Mouse (Mus musculus): ENCODE data around the gene Gabpb2. TPM values are rescaled to one million over a fixed set of nuclear protein-coding genes. Genes with fewer than 3 reads are reported as not detected.

Gene Gabpb2
- total and polyA plus RNA-seq, 3 experiments: 8.6 to 14.1 (median 13.5) TPM

DNA sequence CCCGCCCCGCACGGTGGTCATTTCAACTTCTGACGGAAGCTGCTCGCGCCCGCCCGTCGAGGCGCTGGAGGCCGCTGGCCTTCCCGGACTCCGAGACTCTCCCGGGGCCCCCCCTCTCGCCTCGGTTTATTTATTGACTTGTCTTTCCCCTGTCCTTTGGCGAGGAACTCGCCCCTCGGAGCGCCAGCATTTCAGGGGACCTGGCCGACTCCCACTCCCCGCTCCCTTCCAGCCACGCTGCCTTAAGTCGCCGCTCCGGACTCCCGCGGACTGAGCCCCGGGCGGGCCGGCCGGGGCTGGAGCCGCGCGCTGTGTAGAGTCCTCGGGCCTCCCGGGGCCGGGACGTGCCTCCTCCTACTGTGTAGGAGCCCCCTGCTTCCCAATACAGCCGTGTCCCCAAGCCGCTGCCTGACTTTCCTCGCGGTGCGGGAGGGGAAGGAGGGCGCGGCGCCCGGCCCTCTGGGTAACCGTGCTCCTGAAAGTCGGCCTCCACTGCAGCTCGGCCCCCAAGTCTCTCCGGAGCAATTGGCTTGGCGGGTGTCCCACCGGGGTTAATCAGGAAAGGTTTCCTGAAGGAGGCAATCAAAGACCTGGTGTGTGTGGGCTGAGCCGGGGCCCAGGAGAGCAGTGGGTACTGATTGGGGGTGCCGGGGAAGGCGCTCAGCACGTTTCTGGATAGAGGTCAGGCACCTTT is 44.3 kb downstream of the Gabpb2 start:
- DNase-seq: peak; percentile 29 to 55
- Histone ChIP-seq H3K36me3 (ENCODE audit: control insufficient read depth, insufficient read depth, low read length) (no peaks in the 10 kb centered on the region), H3K4me3 (peak overlapping the region; percentile 46), H3K9ac (ENCODE audit: low read depth, low read length) (peak overlapping the region; percentile 63), H3K27me3 (ENCODE audit: control insufficient read depth, insufficient read depth, low read length) (no peaks in the 10 kb centered on the region; the same call in 1 of the 2 replicates), H3K79me2 (replicated peaks; ENCODE audit: control insufficient read depth, insufficient read depth, low read length) (no peaks in the 10 kb centered on the region), H3K27ac (no peak overlapping the region), H3K4me1 (ENCODE audit: control insufficient read depth, insufficient read depth, low read length) (no peaks in the 10 kb centered on the region)
- intact Hi-C loops (cut with DNase I): no loop called here
- 15% methylated on average over 52 of the region's 58 CpGs for WGBS
- TF ChIP-seq POLR2A (IDR thresholded peaks at IDR 0.05; ENCODE audit: insufficient read depth, low read depth, low read length) (no peak), CTCF (IDR thresholded peaks at IDR 0.05) (no peak), EP300 (IDR thresholded peaks at IDR 0.05; ENCODE audit: insufficient read depth, low read depth, low read length) (no peak)

DNA sequence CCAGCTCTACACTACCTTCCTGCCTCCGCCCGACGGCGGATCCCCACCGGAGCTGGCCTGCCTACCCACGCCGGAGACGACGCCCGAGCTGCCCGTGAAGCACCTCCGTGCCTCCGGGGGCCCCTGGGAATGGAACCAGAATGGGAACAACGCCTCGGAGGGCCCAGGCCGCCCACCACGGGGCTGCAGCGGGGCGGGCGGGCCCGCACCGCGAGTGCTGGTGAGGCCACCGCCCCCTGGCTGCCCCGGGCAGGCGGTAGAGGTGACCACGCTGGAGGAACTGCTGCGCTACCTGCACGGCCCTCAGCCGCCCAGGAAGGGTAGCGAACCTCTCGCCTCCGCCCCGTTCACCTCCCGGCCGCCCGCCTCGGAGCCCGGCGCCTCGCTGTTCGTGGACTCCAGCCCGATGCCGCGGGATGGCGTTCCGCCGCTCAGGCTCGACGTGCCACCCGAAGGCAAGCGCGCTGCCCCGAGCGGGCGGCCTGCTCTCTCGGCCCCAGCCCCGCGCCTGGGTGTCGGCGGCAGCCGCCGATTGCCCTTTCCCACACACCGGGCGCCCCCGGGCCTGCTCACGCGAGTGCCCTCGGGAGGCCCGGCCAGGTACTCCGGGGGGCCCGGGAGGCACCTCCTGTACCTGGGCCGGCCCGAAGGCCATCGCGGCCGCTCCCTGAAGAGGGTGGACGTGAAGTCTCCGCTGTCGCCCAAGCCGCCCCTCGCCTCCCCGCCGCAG is 45.0 kb downstream of the Gabpb2 start:
- no peaks in the 10 kb centered on the region for H3K4me1 ChIP-seq (ENCODE audit: control insufficient read depth, insufficient read depth, low read length)
- H3K4me3 ChIP-seq: peak overlapping the region; percentile 46; the same call in 1 of the 2 replicates
- no peaks in the 10 kb centered on the region; the same call in 1 of the 2 replicates for H3K27me3 ChIP-seq (ENCODE audit: control insufficient read depth, insufficient read depth, low read length)
- intact Hi-C loops (cut with DNase I): no loop called here
- no peaks in the 10 kb centered on the region for H3K79me2 ChIP-seq (replicated peaks; ENCODE audit: control insufficient read depth, insufficient read depth, low read length)
- no peak overlapping the region for H3K27ac ChIP-seq
- peak overlapping the region; percentile 63; the same call in 1 of the 2 replicates for H3K9ac ChIP-seq (ENCODE audit: low read depth, low read length)
- WGBS: 53% methylated on average over 84 of the region's 84 CpGs
- no peaks in the 10 kb centered on the region for H3K36me3 ChIP-seq (ENCODE audit: control insufficient read depth, insufficient read depth, low read length)
- DNase-seq: no peak
- TF ChIP-seq POLR2A (IDR thresholded peaks at IDR 0.05; ENCODE audit: insufficient read depth, low read depth, low read length) (no peak), CTCF (IDR thresholded peaks at IDR 0.05) (no peak), EP300 (IDR thresholded peaks at IDR 0.05; ENCODE audit: insufficient read depth, low read depth, low read length) (no peak)

GRCm38 (mm10) chr3:95171105-95171504 is 46.6 kb downstream of the Gabpb2 start:
- TF ChIP-seq EP300 (IDR thresholded peaks at IDR 0.05; ENCODE audit: insufficient read depth, low read depth, low read length) (no peak), POLR2A (IDR thresholded peaks at IDR 0.05; ENCODE audit: insufficient read depth, low read depth, low read length) (no peak), CTCF (IDR thresholded peaks at IDR 0.05) (no peak)
- Histone ChIP-seq H3K36me3 (ENCODE audit: control insufficient read depth, insufficient read depth, low read length) (no peaks in the 10 kb centered on the region), H3K27me3 (ENCODE audit: control insufficient read depth, insufficient read depth, low read length) (no peaks in the 10 kb centered on the region; the same call in 1 of the 2 replicates), H3K4me1 (ENCODE audit: control insufficient read depth, insufficient read depth, low read length) (no peaks in the 10 kb centered on the region), H3K79me2 (replicated peaks; ENCODE audit: control insufficient read depth, insufficient read depth, low read length) (no peaks in the 10 kb centered on the region), H3K4me3 (no peak overlapping the region), H3K9ac (ENCODE audit: low read depth, low read length) (no peak overlapping the region), H3K27ac (no peak overlapping the region)
- DNase-seq: no peak
- WGBS: 64% methylated on average over 6 of the region's 6 CpGs
- intact Hi-C loops (cut with DNase I): no loop called here

DNA sequence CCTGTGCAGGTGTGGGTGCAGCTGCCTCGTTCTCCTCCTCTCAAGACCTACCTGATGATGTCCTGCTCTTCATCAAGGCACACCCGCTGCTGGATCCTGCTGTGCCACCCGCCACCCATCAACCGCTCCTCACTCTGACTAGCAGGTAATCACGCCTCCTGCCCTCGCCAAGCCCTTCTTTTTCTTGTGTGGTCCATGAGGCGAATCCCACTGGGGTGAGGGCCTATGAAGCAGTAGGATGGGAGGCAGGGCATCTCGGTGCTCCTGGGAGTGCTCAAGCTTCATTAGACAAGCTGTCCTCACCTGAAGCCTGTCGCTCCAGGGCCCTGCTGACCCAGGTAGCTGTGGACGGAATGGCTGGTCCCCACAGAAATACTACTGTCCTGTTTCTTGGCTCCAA is 47.7 kb downstream of the Gabpb2 start:
- H3K27ac ChIP-seq: no peak overlapping the region
- DNase-seq: no peak
- H3K4me1 ChIP-seq (ENCODE audit: control insufficient read depth, insufficient read depth, low read length): no peaks in the 10 kb centered on the region
- no peaks in the 10 kb centered on the region for H3K79me2 ChIP-seq (replicated peaks; ENCODE audit: control insufficient read depth, insufficient read depth, low read length)
- no peak overlapping the region for H3K9ac ChIP-seq (ENCODE audit: low read depth, low read length)
- H3K27me3 ChIP-seq (ENCODE audit: control insufficient read depth, insufficient read depth, low read length): no peaks in the 10 kb centered on the region; the same call in 1 of the 2 replicates
- H3K4me3 ChIP-seq: no peak overlapping the region
- TF ChIP-seq EP300 (IDR thresholded peaks at IDR 0.05; ENCODE audit: insufficient read depth, low read depth, low read length) (no peak), CTCF (IDR thresholded peaks at IDR 0.05) (no peak), POLR2A (IDR thresholded peaks at IDR 0.05; ENCODE audit: insufficient read depth, low read depth, low read length) (no peak)
- intact Hi-C loops (cut with DNase I): no loop called here
- no peaks in the 10 kb centered on the region for H3K36me3 ChIP-seq (ENCODE audit: control insufficient read depth, insufficient read depth, low read length)
- WGBS: 94% methylated on average over 10 of the region's 10 CpGs

DNA sequence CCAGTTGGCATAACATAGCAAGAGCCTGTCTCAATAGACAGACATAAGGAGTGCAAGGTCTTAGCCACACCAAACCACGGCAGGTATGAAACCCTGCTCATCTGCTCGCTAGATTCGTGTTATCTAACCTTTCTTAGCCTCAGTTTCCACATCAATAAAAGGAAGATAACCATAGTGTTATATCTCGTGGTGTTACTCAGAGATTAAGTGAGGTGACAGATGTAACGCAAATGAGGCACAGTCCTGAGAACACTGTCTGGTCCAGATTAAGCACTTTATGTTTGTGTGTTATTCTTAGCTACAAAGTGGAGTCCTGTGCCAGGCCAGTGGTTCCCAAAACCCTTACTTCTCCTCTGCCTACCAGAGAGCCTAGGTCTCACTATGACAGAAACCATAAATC is 52.9 kb downstream of the Gabpb2 start:
- intact Hi-C loops (cut with DNase I): no loop called here
- 47% methylated on average over 5 of the region's 5 CpGs for WGBS
- no peaks in the 10 kb centered on the region for H3K27me3 ChIP-seq (ENCODE audit: control insufficient read depth, insufficient read depth, low read length)
- H3K36me3 ChIP-seq (ENCODE audit: control insufficient read depth, insufficient read depth, low read length): no peaks in the 10 kb centered on the region
- peaks cover 3% of the 10 kb centered on the region for H3K4me1 ChIP-seq (ENCODE audit: control insufficient read depth, insufficient read depth, low read length)
- no peak for TF ChIP-seq CTCF (IDR thresholded peaks at IDR 0.05)
- no peak for TF ChIP-seq POLR2A (IDR thresholded peaks at IDR 0.05; ENCODE audit: insufficient read depth, low read depth, low read length)
- no peak for TF ChIP-seq EP300 (IDR thresholded peaks at IDR 0.05; ENCODE audit: insufficient read depth, low read depth, low read length)
- no peak for DNase-seq
- no peak overlapping the region for H3K4me3 ChIP-seq
- no peaks in the 10 kb centered on the region for H3K79me2 ChIP-seq (replicated peaks; ENCODE audit: control insufficient read depth, insufficient read depth, low read length)
- H3K9ac ChIP-seq (ENCODE audit: low read depth, low read length): no peak overlapping the region
- H3K27ac ChIP-seq: no peak overlapping the region

DNA sequence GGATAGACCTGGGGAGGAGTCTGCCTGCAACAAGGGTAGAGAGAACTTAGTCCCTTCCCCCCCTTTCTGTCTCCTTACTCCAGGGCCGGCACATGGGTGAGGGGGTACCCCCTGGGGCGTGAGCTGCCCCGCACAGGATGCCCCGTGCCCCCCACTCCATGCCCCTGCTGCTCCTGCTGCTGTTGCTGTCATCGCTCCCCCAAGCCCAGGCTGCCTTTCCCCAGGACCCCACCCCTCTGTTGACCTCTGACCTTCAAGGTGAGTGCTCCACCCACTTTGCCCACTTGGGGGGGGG is 53.5 kb downstream of the Gabpb2 start:
- WGBS: 95% methylated on average over 5 of the region's 5 CpGs
- Histone ChIP-seq H3K4me3 (no peak overlapping the region), H3K4me1 (ENCODE audit: control insufficient read depth, insufficient read depth, low read length) (peaks cover 5% of the 10 kb centered on the region), H3K27ac (no peak overlapping the region; the same call in 1 of the 2 replicates), H3K36me3 (ENCODE audit: control insufficient read depth, insufficient read depth, low read length) (no peaks in the 10 kb centered on the region), H3K27me3 (ENCODE audit: control insufficient read depth, insufficient read depth, low read length) (no peaks in the 10 kb centered on the region), H3K9ac (ENCODE audit: low read depth, low read length) (no peak overlapping the region), H3K79me2 (replicated peaks; ENCODE audit: control insufficient read depth, insufficient read depth, low read length) (no peaks in the 10 kb centered on the region)
- intact Hi-C loops (cut with DNase I): no loop called here
- no peak for TF ChIP-seq POLR2A (IDR thresholded peaks at IDR 0.05; ENCODE audit: insufficient read depth, low read depth, low read length)
- no peak for TF ChIP-seq EP300 (IDR thresholded peaks at IDR 0.05; ENCODE audit: insufficient read depth, low read depth, low read length)
- TF ChIP-seq CTCF (IDR thresholded peaks at IDR 0.05): no peak
- DNase-seq: no peak

Data from heart, adult 2 months (tissue).